Comparison of ENCODE assay signal across 8 mouse cellular contexts in genomic region chr19:57358836-57359598, GRCm38 (mm10). TPM values are rescaled to one million over a fixed set of nuclear protein-coding genes. Genes with fewer than 3 reads are reported as not detected.
DNase-seq lines count a peak whose midpoint lies in the region; ATAC-seq and TF ChIP-seq lines count a peak whose summit lies in the region.

No protein-coding gene starts in this region.

- peak; percentile 50 for DNase-seq in cerebellum, adult 9-11 months
- DNase-seq in cerebellum, postnatal 14 days, result no peak
- no peak for DNase-seq in kidney, postnatal 10 days
- no peak for DNase-seq in liver, embryonic 11.5 days (ENCODE audit: low spot score)
- DNase-seq in adrenal gland, adult 2 months, result no peak
- DNase-seq in testis, postnatal 10 days (ENCODE audit: low spot score), result no peak

- no peak for TF ChIP-seq CTCF in ES-Bruce4 (IDR thresholded peaks at IDR 0.05; ENCODE audit: low read depth, low read length)

- TF ChIP-seq EP300 in ES-Bruce4 (IDR thresholded peaks at IDR 0.05; ENCODE audit: insufficient read depth, low read depth, low read length), result no peak

- H3K27ac ChIP-seq in kidney, embryonic 16.5 days (ENCODE audit: low read length), result no peak overlapping the region
- peak overlapping the region; percentile 62 for H3K27ac ChIP-seq in ES-Bruce4 (ENCODE audit: insufficient read depth, low read length)
- no peak overlapping the region for H3K27ac ChIP-seq in liver, embryonic 11.5 days (ENCODE audit: low read depth, low read length)

- no peak for ATAC-seq in kidney, embryonic 16.5 days (ENCODE audit: low FRiP score, low TSS enrichment)
- no peak for ATAC-seq in liver, embryonic 11.5 days (replicated peaks; ENCODE audit: low FRiP score)

- no peaks in the 10 kb centered on the region for H3K27me3 ChIP-seq in kidney, embryonic 16.5 days (ENCODE audit: insufficient read depth, low read length)
- H3K27me3 ChIP-seq in ES-Bruce4 (ENCODE audit: control insufficient read depth, insufficient read depth, low read length, poor library complexity, severe bottlenecking), result no peaks in the 10 kb centered on the region
- H3K27me3 ChIP-seq in liver, embryonic 11.5 days (replicated peaks; ENCODE audit: control insufficient read depth, insufficient read depth, low read length), result no peaks in the 10 kb centered on the region

- H3K4me3 ChIP-seq in kidney, embryonic 16.5 days (ENCODE audit: low read length), result no peak overlapping the region
- peak overlapping the region; percentile 48 for H3K4me3 ChIP-seq in ES-Bruce4 (ENCODE audit: low read depth, low read length)
- peak overlapping the region; percentile 87 for H3K4me3 ChIP-seq in liver, embryonic 11.5 days (ENCODE audit: low read depth, low read length)

- no peaks in the 10 kb centered on the region for H3K36me3 ChIP-seq in kidney, embryonic 16.5 days (ENCODE audit: insufficient read depth, low read length)
- H3K36me3 ChIP-seq in ES-Bruce4 (ENCODE audit: control insufficient read depth, insufficient read depth, low read length, poor library complexity, severe bottlenecking), result no peaks in the 10 kb centered on the region
- peaks cover 3% of the 10 kb centered on the region; the same call in 1 of the 2 replicates for H3K36me3 ChIP-seq in liver, embryonic 11.5 days (ENCODE audit: control insufficient read depth, insufficient read depth, low read length)

- WGBS in kidney, embryonic 16.5 days, result 87% methylated on average over 20 of the region's 20 CpGs
- 89% methylated on average over 20 of the region's 20 CpGs for WGBS in liver, embryonic 11.5 days

- TF ChIP-seq POLR2A in ES-Bruce4 (IDR thresholded peaks at IDR 0.05; ENCODE audit: insufficient read depth, low read length), result no peak

- 0 out of 2 replicates have a peak overlapping the region, but pooled peaks have one; percentile 0 for H3K9ac ChIP-seq in kidney, embryonic 16.5 days (replicated peaks; ENCODE audit: low read length)
- peak overlapping the region; percentile 88 for H3K9ac ChIP-seq in ES-Bruce4 (ENCODE audit: low read depth, poor library complexity, severe bottlenecking)
- peak overlapping the region; percentile 67 for H3K9ac ChIP-seq in liver, embryonic 11.5 days (ENCODE audit: low read depth, low read length)

- H3K9me3 ChIP-seq in kidney, embryonic 16.5 days (ENCODE audit: low read length), result no peaks in the 10 kb centered on the region
- no peaks in the 10 kb centered on the region for H3K9me3 ChIP-seq in ES-Bruce4 (replicated peaks; ENCODE audit: control insufficient read depth, insufficient read depth, low read length, poor library complexity, severe bottlenecking)
- no peaks in the 10 kb centered on the region for H3K9me3 ChIP-seq in liver, embryonic 11.5 days (ENCODE audit: control insufficient read depth, low read length)

- peak overlapping the region; percentile 63 for H3K4me2 ChIP-seq in kidney, embryonic 16.5 days (replicated peaks; ENCODE audit: low read depth, low read length)
- H3K4me2 ChIP-seq in liver, embryonic 11.5 days, result peak overlapping the region; percentile 65

- H3K4me1 ChIP-seq in kidney, embryonic 16.5 days (ENCODE audit: insufficient read depth, low read length), result peaks cover 49% of the 10 kb centered on the region
- peaks cover 4% of the 10 kb centered on the region for H3K4me1 ChIP-seq in ES-Bruce4 (ENCODE audit: control insufficient read depth, insufficient read depth, low read length)
- H3K4me1 ChIP-seq in liver, embryonic 11.5 days (replicated peaks; ENCODE audit: control insufficient read depth, insufficient read depth, low read length), result peaks cover 49% of the 10 kb centered on the region

RNA-seq across cellular contexts. Expression of gene Fam160b1, which starts 1.5 kb away (rescaled TPM):
- 13.1 and 14.3 TPM in 2 replicates for polyA plus RNA-seq in kidney, embryonic 16.5 days (2015; fragmentation: Nextera tagmentation; extraction: Ambion mirVana)
- 26.1 and 26.7 TPM in 2 replicates for polyA plus RNA-seq in ES-Bruce4 (2011; ENCODE audit: insufficient read depth, insufficient read length, low read depth, missing spikeins)
- 11.9 and 12.6 TPM in 2 replicates for polyA plus RNA-seq in liver, embryonic 11.5 days (2014; fragmentation: Nextera tagmentation; extraction: Ambion mirVana)
- 10 to 100 TPM; 19.4 to 20.6 TPM for total RNA-seq in adrenal gland, adult 2 months (2021)
- 9.6 and 10.6 TPM in 2 replicates for polyA plus RNA-seq in adrenal gland, adult 2 months (2012; rRNA removed)

RNA-seq across cellular contexts. Expression of gene Ablim1, which starts 44.3 kb away (rescaled TPM):
- 39.3 and 43.2 TPM in 2 replicates for polyA plus RNA-seq in kidney, embryonic 16.5 days (2015; fragmentation: Nextera tagmentation; extraction: Ambion mirVana)
- polyA plus RNA-seq in ES-Bruce4 (2011; ENCODE audit: insufficient read depth, insufficient read length, low read depth, missing spikeins), result 12.2 and 13.9 TPM in 2 replicates
- polyA plus RNA-seq in liver, embryonic 11.5 days (2014; fragmentation: Nextera tagmentation; extraction: Ambion mirVana), result 9.9 and 11.6 TPM in 2 replicates
- 10 to 100 TPM; 33.6 to 39.9 TPM for total RNA-seq in adrenal gland, adult 2 months (2021)
- 15.8 and 20.5 TPM in 2 replicates for polyA plus RNA-seq in adrenal gland, adult 2 months (2012; rRNA removed)

Comparison
In these comparisons a context has a peak if more than half of its experiments do, and no peak if none do; other contexts are left out.
1. H3K9ac ChIP-seq: peak in every context shown above with its lines; median percentile 88 in ES-Bruce4; 67 in liver, embryonic 11.5 days; 0 in kidney, embryonic 16.5 days.